Mouse (Mus musculus): ENCODE measurements at regions not wholly inside any gene's neighbourhood (a gene's known extent, or its start where the extent isn't known, plus 50 kb on each side); places are given as distances from the start of the nearest gene placed in this dataset.
"Not testable (repeated sequence)": the region's sequence is repeated elsewhere in the genome, so short reads cannot be mapped to it uniquely, and the experiment has no call there.

DNA sequence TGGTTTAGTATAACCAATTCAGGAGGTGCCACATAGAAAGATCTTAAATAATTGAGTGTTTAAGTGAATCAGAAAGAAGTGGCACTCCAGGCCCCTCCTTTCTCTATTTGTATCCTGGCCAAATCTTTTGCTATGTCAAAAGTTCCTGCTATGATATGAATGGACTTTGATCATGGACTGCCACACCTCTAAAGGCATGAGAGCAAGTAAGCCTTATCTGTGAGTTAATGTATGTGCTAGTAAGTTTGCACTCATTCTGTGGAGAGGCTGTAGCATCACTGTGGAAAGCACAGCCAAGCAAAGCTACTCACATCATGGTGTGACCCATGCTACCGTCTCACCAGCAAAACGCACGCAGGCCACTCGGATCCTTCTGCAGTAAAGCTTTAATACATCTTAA lies 140.2 kb downstream of the Jrkl start:
- no peak for DNase-seq (ENCODE audit: low spot score)

DNA sequence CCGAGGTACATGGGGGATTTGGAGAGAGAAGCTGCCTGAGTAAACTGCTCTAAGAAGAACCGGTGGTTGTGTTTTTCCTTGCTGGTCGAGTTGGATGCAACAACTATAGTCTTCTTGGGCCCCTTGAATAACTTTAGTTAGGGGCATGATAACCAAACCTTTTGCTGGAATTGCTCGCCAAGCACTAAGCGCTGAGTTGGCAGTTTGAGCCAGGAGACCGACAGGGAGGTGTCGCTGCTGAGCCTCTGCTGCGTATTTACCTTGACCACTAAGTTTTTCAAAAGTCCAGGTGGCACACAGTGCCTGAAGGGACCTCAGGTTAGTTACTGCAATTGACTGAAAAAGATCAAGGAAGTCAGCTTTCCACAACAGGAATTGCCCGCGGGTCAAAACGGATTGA lies 162.0 kb downstream of the Jrkl start:
- no peak for DNase-seq (ENCODE audit: low spot score)

DNA sequence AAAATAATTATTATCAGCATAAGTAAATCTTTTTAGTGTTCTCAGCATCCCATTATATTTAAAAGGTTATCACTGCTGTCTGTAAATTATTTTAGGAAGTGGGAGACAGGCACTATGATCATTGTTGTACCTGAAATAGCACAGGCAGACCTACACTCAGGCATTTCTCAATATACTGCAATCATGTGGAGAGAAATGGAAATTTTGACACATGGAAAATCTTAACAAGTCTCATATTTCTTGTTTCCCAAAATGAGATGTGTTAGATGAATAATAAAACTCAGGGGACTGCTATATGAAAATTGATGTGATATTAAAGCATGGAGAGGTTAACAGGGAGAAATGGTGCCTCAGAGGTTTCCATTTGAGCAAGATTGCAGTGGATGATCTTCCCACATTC lies 196.6 kb downstream of the Jrkl start:
- no peak for DNase-seq (ENCODE audit: low spot score)

DNA sequence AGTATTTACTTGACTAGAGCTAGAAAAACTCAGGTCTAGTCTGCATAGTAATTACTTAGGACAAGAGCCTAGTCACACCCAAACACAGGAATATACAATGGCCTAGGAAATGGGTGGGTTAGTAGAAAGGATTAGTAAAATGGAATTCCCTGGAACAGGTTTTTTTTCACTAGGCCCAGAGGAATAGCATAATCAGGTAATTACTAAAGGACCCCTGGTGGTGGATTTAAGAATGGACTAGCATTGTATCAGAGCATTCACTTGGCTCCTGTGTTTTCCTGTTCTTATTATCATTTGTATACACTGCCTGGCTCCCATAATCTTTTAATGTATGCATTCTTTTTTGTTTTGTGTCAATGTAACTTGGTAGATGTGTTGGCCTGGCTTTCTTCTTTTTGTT lies 226.6 kb downstream of the Jrkl start:
- no peak for DNase-seq (ENCODE audit: low spot score)

DNA sequence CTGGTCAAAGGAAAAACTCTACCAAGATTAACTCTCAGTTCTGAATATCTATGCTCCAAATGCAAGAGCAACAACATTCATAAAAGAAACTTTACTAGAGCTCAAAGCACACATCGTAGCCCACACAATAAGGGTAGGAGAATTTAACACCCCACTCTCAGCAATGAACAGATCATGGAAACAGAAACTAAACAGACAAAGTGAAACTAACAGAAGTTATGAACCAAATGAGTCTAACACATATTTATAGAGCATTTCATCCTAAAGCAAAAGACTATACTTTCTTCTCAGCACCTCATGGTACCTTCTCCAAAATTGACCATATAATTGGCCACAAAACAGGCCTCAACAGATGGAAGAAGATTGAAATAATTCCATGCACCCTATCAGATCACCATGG lies 262.4 kb downstream of the Jrkl start:
- DNase-seq (ENCODE audit: low spot score) = not testable (repeated sequence)

DNA sequence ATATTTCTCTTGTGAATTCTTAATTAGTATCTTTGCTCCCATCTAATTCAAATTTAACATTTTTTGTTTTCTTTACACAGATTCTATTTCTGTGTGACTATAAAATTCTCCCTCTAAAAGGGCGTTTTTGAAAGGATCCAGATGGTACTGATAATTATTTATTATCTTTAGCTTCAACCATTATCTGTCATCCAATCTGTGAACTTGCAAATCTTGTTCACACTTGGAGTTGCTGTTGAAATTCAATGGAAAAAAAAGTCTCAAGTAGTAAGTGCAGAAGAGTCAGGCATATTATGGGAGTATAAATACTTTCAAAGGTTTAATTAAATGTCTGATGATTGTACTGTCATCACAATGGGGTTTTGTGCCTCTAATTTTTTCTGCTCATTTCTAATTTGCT lies 272.6 kb downstream of the Jrkl start:
- DNase-seq (ENCODE audit: low spot score) = no peak

DNA sequence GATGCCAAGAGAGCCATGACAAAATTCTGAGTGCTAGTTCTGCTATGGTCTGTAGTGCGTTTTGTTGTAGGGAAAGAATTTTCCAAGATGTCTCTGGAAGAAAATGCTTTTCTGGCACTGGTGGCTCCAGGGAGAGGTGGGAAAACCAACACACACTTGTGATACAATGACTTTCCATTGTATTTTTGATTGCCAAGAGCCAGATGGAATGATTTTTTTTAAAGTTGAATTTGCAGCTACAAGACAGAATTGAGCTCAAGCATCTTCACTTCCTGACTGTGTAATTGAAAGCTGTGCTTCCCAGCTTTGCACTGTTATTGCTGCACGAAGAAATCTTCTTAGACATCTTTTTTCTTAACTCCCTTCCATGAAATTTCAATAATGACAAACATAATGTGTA lies 285.3 kb downstream of the Jrkl start:
- no peak for DNase-seq (ENCODE audit: low spot score)

DNA sequence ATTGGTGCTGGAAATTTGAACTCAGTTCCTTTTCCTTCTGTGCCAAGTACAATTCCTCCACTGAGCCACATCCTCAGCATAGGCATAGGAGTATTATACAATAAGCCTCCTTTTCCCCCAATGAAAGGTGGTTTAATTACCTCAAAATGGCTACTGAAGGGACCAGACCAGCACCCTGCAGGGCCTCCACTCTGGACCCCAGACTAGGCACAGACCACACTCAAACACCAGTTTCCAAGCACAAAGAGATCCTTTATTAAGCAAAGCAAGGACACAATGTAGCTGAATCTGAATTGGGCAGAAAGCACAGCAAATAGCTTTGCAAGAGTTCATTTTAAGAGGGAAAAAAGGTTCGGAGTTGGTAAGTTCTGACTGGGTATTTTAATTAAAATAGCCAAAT lies 299.5 kb downstream of the Jrkl start:
- DNase-seq (ENCODE audit: low spot score) = no peak

DNA sequence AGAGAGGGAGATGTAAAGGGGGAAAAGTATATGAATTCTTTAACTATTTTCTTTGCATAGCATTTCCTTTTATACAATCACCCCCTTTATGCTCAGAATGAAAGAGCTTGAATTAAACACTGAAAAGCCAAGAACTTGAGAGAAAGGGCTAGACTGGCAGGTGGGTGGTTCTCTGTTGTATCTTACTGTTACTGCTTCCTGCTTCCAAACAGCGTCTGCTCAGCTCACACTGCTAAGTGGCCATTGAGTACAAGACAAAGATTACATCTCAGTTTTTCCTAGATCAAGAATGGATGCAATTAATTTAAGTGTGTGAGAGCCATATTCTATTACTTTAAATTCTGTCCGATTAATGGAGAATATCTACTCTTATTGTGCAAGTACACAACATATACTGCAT lies 300.2 kb downstream of the Jrkl start:
- DNase-seq (ENCODE audit: low spot score) = no peak

DNA sequence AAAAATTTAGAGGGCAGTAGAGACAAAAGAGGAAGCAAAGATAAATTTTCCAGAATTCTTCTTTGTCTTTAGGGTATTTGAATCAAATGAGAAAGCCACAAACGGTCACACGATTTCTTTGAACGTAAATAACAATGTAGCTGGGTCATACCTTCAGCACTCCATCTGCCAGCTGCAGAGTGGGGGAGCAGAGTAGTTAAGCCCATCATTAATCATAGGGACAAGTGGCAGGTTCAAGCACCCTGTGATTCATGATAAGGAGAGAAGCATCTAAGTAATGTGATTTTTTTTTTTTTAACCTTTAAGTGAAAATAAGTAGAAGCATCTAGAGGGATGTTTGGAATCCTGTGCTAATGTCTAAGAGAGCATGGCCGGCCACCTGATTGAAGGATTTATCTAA lies 300.6 kb downstream of the Jrkl start:
- DNase-seq (ENCODE audit: low spot score) = no peak

DNA sequence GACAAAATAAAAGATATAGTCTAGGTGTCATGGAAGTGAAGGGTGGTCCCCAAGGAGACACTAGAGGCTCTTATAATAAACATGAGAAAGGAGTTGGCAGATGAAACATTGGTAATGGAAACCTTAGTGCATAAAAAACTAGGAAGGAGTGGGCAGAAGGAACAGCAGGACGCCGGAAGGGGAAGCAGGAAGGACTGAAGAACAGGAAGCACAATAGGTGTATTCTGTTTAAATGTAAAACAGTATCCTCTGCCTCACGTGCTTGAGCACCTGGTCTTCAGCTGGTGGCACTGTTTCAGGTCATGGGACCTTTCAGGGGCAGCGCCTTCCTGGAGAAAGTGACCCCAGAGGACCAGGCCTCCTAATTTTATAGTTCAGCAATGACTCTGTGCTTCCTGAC lies 310.6 kb downstream of the Jrkl start:
- no peak for DNase-seq (ENCODE audit: low spot score)

DNA sequence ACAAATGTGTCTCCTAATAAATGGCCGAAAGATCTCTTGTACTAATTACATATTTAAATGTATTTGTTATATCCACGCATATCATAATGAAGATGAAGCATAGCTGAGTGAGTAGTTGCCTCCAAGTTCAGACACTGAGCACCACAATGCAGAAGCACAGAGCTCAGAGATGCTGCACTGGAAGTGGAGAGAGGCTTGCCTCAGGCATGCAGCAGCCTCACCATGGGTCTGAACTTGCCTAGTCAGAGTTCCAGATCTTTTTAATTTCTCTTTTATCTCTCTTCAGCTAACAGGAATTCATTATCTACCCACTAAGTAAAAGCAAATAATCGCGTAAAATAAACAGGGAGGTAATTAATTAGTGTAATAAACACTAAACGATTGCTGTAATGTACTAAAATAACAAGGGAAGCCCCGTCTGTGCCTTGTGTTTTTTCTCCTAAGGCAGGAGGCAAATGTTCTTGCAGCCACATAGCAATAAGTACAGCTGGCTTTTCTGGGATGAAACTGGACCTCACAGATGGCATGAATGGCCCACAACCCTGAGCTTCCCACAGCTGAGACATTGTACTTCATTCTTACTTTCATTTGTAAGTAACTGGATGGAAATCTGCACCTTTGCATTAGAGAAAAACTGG lies 320.0 kb downstream of the Jrkl start:
- no peak for DNase-seq (ENCODE audit: low spot score)

DNA sequence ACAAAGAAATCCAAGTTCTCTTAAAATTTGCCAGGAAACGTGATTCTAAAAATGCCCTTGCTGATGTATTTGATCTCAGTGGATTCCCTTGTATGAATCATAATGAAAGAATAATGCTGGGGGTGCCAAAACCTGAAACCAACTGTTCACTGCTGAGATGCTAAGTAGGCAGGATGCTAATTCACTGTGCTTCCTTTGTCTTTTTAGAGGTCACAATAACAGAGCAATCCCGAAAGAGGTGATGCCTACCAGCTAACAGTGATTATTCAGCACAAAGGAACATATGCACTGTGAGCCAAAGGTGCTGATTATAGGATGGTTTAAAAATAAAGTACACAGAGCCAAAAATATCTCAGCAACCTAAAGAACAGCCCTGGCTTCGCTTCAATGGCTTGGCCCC lies 344.9 kb downstream of the Jrkl start:
- DNase-seq (ENCODE audit: low spot score) = no peak

DNA sequence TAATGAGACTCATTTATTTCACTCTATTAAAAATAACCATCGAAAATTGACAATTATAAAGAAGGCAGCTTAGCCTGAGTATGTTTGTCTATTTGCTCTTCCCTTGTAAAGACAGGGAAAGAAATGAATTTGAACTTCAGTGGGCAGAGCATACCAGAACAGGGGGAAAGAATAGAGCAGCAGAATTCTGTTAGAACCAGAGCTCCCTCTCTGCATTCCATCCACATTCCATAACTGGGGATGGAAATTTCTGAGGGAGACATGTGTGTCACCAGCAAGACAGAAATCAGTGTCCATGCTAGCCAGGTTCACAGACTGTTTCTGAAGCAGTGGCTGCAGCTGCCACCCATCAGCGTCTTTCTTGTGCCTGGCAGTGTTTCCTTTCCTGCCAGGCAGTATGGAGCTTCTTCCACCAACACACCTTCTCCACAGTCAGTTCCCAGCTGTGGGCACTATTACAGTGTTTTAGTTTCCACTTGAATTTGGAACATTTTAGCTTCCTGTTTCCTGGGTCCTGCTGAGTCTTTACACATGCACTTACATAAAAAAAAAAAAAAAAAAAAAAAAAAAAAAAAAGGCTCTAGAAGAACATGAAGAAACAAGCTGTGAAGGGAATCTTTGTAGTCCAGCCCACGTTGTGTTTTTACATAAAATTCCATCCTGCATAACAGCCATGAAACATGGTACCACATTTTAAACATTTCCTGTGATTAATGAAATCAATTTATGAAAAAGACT lies 365.7 kb downstream of the Jrkl start:
- no peak for DNase-seq (ENCODE audit: low spot score)

DNA sequence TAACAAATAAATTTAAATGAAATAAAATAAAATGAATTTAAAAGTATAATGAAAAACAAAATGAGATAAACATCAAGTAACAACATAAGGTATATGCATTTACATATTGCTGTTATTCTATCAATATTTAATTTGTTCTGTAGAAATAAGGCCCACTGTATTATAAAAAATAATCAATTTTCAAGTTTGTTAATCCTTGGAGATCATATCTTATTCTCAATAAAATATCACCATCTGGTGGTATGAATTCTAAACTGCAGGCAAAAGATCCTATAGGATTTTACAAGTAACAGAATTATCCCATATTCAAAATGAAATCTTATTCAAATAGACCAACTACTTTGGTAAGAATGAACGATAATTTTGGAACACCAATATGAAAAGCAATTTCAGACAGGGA lies 369.1 kb downstream of the Jrkl start:
- peak; percentile 7 for DNase-seq (ENCODE audit: low spot score)

DNA sequence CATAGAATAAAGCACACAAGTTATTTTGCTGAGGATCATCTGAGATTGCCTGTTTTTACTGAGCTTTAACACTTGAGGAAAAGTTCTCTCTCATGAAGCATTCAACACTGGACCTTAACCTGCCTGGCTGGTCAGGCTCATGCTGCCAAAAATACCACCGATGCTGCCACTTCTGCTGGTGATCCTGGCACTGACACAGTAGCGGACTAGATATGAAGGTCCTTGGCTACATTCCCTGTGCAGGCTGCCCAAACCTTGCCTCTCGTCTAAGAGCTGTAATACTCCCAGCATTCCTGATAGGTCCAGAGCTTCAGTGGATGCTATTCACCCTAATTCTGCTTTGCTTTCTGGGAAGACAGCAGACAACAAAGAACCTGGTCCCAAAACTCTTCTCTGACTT lies 374.7 kb downstream of the Jrkl start:
- no peak for DNase-seq (ENCODE audit: low spot score)

Measured in adipocyte (in vitro differentiated cells).